Mouse (Mus musculus) 3134 (cell line): ENCODE measurements at regions not wholly inside any gene's neighbourhood (a gene's known extent, or its start where the extent isn't known, plus 50 kb on each side); places are given as distances from the start of the nearest gene placed in this dataset.

Experiments
- DNase-seq: peaks from one replicate; pipeline ENCODE4 v3.0.0-alpha.2; 2011; ENCODE audit warnings: low spot score; ENCODE audit not compliant: insufficient read length; ENCODE audit errors: extremely low read depth

GRCm38 (mm10) chr7:74907391-74907790 is 352.8 kb upstream of the Slco3a1 start:
- no peak for DNase-seq

GRCm38 (mm10) chr7:74877466-74877865 is 322.9 kb upstream of the Slco3a1 start:
- DNase-seq = no peak

GRCm38 (mm10) chr7:74876667-74877066 is 322.1 kb upstream of the Slco3a1 start:
- no peak for DNase-seq

GRCm38 (mm10) chr7:74870250-74870649 is 315.7 kb upstream of the Slco3a1 start:
- DNase-seq = no peak

- DNase-seq = no peak
Measured at GRCm38 (mm10) chr7:74862727-74863126, 308.1 kb upstream of the Slco3a1 start.

- no peak for DNase-seq
Measured at GRCm38 (mm10) chr7:74844306-74844929, 289.8 kb upstream of the Slco3a1 start.

- DNase-seq = no peak
Measured at GRCm38 (mm10) chr7:74823286-74823685, 268.7 kb upstream of the Slco3a1 start.

GRCm38 (mm10) chr7:74793241-74793640 is 238.7 kb upstream of the Slco3a1 start:
- no peak for DNase-seq

GRCm38 (mm10) chr7:74788696-74789095 is 234.1 kb upstream of the Slco3a1 start:
- no peak for DNase-seq

- no peak for DNase-seq
Measured at GRCm38 (mm10) chr7:74771435-74772406, 217.1 kb upstream of the Slco3a1 start.

GRCm38 (mm10) chr7:74766550-74766949 is 212.0 kb upstream of the Slco3a1 start:
- no peak for DNase-seq

GRCm38 (mm10) chr7:74757469-74757868 is 202.9 kb upstream of the Slco3a1 start:
- no peak for DNase-seq

- no peak for DNase-seq
Measured at GRCm38 (mm10) chr7:74747704-74748103, 193.1 kb upstream of the Slco3a1 start.

GRCm38 (mm10) chr7:74734941-74735340 is 180.4 kb upstream of the Slco3a1 start:
- DNase-seq = no peak

GRCm38 (mm10) chr7:74726324-74726991 is 171.9 kb upstream of the Slco3a1 start:
- DNase-seq = no peak

- DNase-seq = no peak
Measured at GRCm38 (mm10) chr7:74719321-74719720, 164.7 kb upstream of the Slco3a1 start.

- no peak for DNase-seq
Measured at GRCm38 (mm10) chr7:74709993-74710581, 155.5 kb upstream of the Slco3a1 start.

- DNase-seq = no peak
Measured at GRCm38 (mm10) chr7:74709006-74709405, 154.4 kb upstream of the Slco3a1 start.

- no peak for DNase-seq
Measured at GRCm38 (mm10) chr7:74703533-74703932, 149.0 kb upstream of the Slco3a1 start.

- no peak for DNase-seq
Measured at GRCm38 (mm10) chr7:74697794-74698354, 143.3 kb upstream of the Slco3a1 start.

- no peak for DNase-seq
Measured at GRCm38 (mm10) chr7:74696286-74696685, 141.7 kb upstream of the Slco3a1 start.
